Mouse (Mus musculus) subcutaneous adipose tissue, adult 2 months (tissue): Measurements from ENCODE around the gene Dcbld2. TPM values are rescaled to one million over a fixed set of nuclear protein-coding genes. Genes with fewer than 3 reads are reported as not detected.

Source experiments
- polyA plus RNA-seq: library from polyadenylated mRNA; depleted of rRNA; stranded (reverse); fragments of >200 nt; gene quantifications from 2 replicates; pipeline ENCODE4 v1.2.3, GENCODE M21; 2012; ENCODE audit warnings: low replicate concordance; rRNA removed

Gene Dcbld2
- 15.0 and 24.5 TPM in 2 replicates for polyA plus RNA-seq

DNA sequence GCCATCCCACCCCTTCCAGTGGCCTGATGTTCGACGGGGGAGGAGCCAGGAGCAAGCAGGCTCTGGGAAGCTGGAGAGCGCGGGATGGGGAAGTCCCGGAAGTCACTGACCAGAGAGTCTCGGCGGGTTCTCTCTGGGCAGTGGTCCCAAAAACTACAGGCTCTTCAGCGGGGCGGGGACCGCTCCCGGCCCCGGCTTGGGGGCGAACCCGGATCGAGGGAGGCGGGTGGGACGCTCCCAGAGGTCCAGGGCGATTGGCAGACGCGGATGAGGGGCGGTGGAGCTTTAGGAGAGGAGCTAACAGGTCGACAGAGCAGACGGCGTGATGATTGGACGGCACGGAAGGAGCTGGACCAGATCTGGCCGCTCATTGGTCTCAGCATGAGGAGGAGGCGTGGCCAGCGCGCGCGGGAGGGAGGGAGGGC lies at the start of gene Dcbld2:
Gene Dcbld2 (plus strand): TSS at position 382 of the 425 bp plus-strand sequence.

Other genes with a start within 250 kb of the Dcbld2 start
- gene St3gal6, start 115.8 kb downstream of the Dcbld2 start, polyA plus RNA-seq = 22.8 and 23.1 TPM in 2 replicates
- not detected in 2 replicates for gene Gm813, start 208.5 kb downstream of the Dcbld2 start, polyA plus RNA-seq
- gene E330017A01Rik, start 230.3 kb downstream of the Dcbld2 start, polyA plus RNA-seq = not detected in 2 replicates